Mouse (Mus musculus) urinary bladder, adult 18-20 months (tissue): ENCODE data around the gene Cited2.

Experiments used
- DNase-seq, 2 experiments: peaks; one replicate each; pipeline ENCODE4 v3.0.0; 2022; ENCODE audit warnings: low spot score in 2 of 2, mixed read lengths in 2 of 2

Gene Cited2

GRCm38 (mm10) chr10:17723871-17724741 is 1.1 kb downstream of the Cited2 start:
- peak; percentile 54 to 69 for DNase-seq

GRCm38 (mm10) chr10:17725037-17725584 is 2.1 kb downstream of the Cited2 start:
- DNase-seq, result no peak

- no peak for DNase-seq
Measured at GRCm38 (mm10) chr10:17725644-17726372, 2.8 kb downstream of the Cited2 start.

GRCm38 (mm10) chr10:17726373-17726720 is 3.3 kb downstream of the Cited2 start:
- DNase-seq, result no peak

GRCm38 (mm10) chr10:17727161-17727925 is 4.3 kb downstream of the Cited2 start:
- no peak for DNase-seq

- DNase-seq, result peak in 1 of 2 experiments; percentile 29
Measured at GRCm38 (mm10) chr10:17727926-17728279, 4.9 kb downstream of the Cited2 start.

GRCm38 (mm10) chr10:17728711-17729110 is 5.7 kb downstream of the Cited2 start:
- DNase-seq, result no peak

- DNase-seq, result no peak
Measured at GRCm38 (mm10) chr10:17729476-17729875, 6.5 kb downstream of the Cited2 start.

- peak; percentile 50 to 67 for DNase-seq
Measured at GRCm38 (mm10) chr10:17733057-17733456, 10.0 kb downstream of the Cited2 start.

- no peak for DNase-seq
Measured at GRCm38 (mm10) chr10:17742581-17742980, 19.6 kb downstream of the Cited2 start.

- DNase-seq, result no peak
Measured at GRCm38 (mm10) chr10:17752478-17752877, 29.5 kb downstream of the Cited2 start.

GRCm38 (mm10) chr10:17759772-17760171 is 36.8 kb downstream of the Cited2 start:
- no peak for DNase-seq

- DNase-seq, result no peak
Measured at GRCm38 (mm10) chr10:17760750-17761613, 38.0 kb downstream of the Cited2 start.

GRCm38 (mm10) chr10:17761652-17762051 is 38.6 kb downstream of the Cited2 start:
- no peak for DNase-seq

- DNase-seq, result no peak
Measured at GRCm38 (mm10) chr10:17762946-17763345, 39.9 kb downstream of the Cited2 start.

- no peak for DNase-seq
Measured at GRCm38 (mm10) chr10:17769856-17770255, 46.8 kb downstream of the Cited2 start.

- DNase-seq, result peak in 1 of 2 experiments; percentile 4
Measured at GRCm38 (mm10) chr10:17772364-17772763, 49.3 kb downstream of the Cited2 start.

- DNase-seq, result no peak
Measured at GRCm38 (mm10) chr10:17774366-17774765, 51.3 kb downstream of the Cited2 start.

GRCm38 (mm10) chr10:17775079-17775478 is 52.1 kb downstream of the Cited2 start:
- DNase-seq, result no peak
